Mouse (Mus musculus) mammary gland, adult 2 months (tissue): ENCODE results near the gene Fbp1. TPM values are rescaled to one million over a fixed set of nuclear protein-coding genes. Genes with fewer than 3 reads are reported as not detected.

ENCODE experiments used
- polyA plus RNA-seq: library from polyadenylated mRNA; depleted of rRNA; stranded (reverse); fragments of >200 nt; gene quantifications from 2 replicates; pipeline ENCODE4 v1.2.3, GENCODE M21; 2012; ENCODE audit warnings: low replicate concordance; rRNA removed

The Fbp1 gene
- polyA plus RNA-seq = 0.73 and 4.7 TPM in 2 replicates

GRCm38 (mm10) chr13:62887712-62888441, at the start of gene Fbp1:
TSS of gene Fbp1 (minus strand) at chr13:62888282.

GRCm38 (mm10) chr13:62857941-62858915, 29.9 kb downstream of the Fbp1 start, which contains the start of gene Fbp2:
TSS of gene Fbp2 (minus strand) at chr13:62858422.

Other genes starting within 250 kb of the Fbp1 start
- gene Platr25, start 127.6 kb downstream of the Fbp1 start, polyA plus RNA-seq = 0.51 and 0.91 TPM in 2 replicates
- 1.2 and 3.7 TPM in 2 replicates for gene Gm5141, start 102.5 kb downstream of the Fbp1 start, polyA plus RNA-seq
- gene Fbp2, start 29.9 kb downstream of the Fbp1 start, polyA plus RNA-seq = 0.12 and 16.7 TPM in 2 replicates
- 33.9 and 69.1 TPM in 2 replicates for gene 2010111I01Rik, start 76.6 kb upstream of the Fbp1 start, polyA plus RNA-seq